In genomic region chr7:63913724-63914692, GRCm38 (mm10) we compare ENCODE assay signal across 10 mouse cellular contexts. TPM values are rescaled to one million over a fixed set of nuclear protein-coding genes. Genes with fewer than 3 reads are reported as not detected.
DNase-seq lines count a peak whose midpoint lies in the region; ATAC-seq and TF ChIP-seq lines count a peak whose summit lies in the region.
"Had no signal": no experiment of that assay in that cellular context is flagged by ENCODE, and none has a peak within 500 bp of the region (broad histone marks: within the 10 kb centered on the region; RNA-seq: fewer than 3 reads in every experiment).

No protein-coding gene starts in this region.

- ATAC-seq in liver, postnatal 0 days: no peak

- intact Hi-C loops in heart, postnatal 10 days (cut with DNase I): no loop called here

- no peak for TF ChIP-seq CTCF in spleen, adult 2 months (IDR thresholded peaks at IDR 0.05; ENCODE audit: extremely low read depth, insufficient read depth, insufficient read length, insufficient replicate concordance)
- TF ChIP-seq CTCF in liver, postnatal 0 days (IDR thresholded peaks at IDR 0.05; ENCODE audit: low read depth): no peak

- H3K4me3 ChIP-seq in heart, embryonic 10.5 days: no peak overlapping the region
- H3K4me3 ChIP-seq in spleen, adult 2 months (ENCODE audit: extremely low read depth, insufficient read depth, insufficient read length): no peak overlapping the region
- no peak overlapping the region for H3K4me3 ChIP-seq in liver, postnatal 0 days (ENCODE audit: low read depth, low read length)

- 0 out of 2 replicates have a peak, but pooled peaks cover 5% of the 10 kb centered on the region for H3K36me3 ChIP-seq in heart, embryonic 10.5 days
- no peaks in the 10 kb centered on the region for H3K36me3 ChIP-seq in spleen, adult 2 months (ENCODE audit: control insufficient read depth, insufficient read depth, low read length)
- peaks cover 7% of the 10 kb centered on the region; the same call in 1 of the 2 replicates for H3K36me3 ChIP-seq in liver, postnatal 0 days (replicated peaks; ENCODE audit: insufficient read depth, low read length)

- 28% methylated on average over 10 of the region's 10 CpGs for WGBS in heart, embryonic 10.5 days
- WGBS in spleen, adult 2 months: 53% methylated on average over 10 of the region's 10 CpGs
- 62% methylated on average over 10 of the region's 10 CpGs for WGBS in liver, postnatal 0 days (ENCODE audit: insufficient replicate concordance)

- no peak overlapping the region for H3K9ac ChIP-seq in liver, postnatal 0 days (replicated peaks)

- H3K27me3 ChIP-seq in heart, embryonic 10.5 days (ENCODE audit: insufficient read depth, poor library complexity, severe bottlenecking): no peaks in the 10 kb centered on the region
- no peaks in the 10 kb centered on the region for H3K27me3 ChIP-seq in spleen, adult 2 months (ENCODE audit: control insufficient read depth, insufficient read depth, low read length)
- H3K27me3 ChIP-seq in liver, postnatal 0 days (ENCODE audit: insufficient read depth, low read length): no peaks in the 10 kb centered on the region

- no peak overlapping the region for H3K4me2 ChIP-seq in liver, postnatal 0 days (ENCODE audit: low read depth, low read length)

- no peaks in the 10 kb centered on the region for H3K9me3 ChIP-seq in heart, embryonic 10.5 days
- H3K9me3 ChIP-seq in liver, postnatal 0 days (ENCODE audit: low read length): no peaks in the 10 kb centered on the region

- H3K4me1 ChIP-seq in heart, embryonic 10.5 days: peaks cover 83% of the 10 kb centered on the region
- H3K4me1 ChIP-seq in spleen, adult 2 months (ENCODE audit: control insufficient read depth, insufficient read depth, insufficient read length): peaks cover 64% of the 10 kb centered on the region; the same call in 1 of the 2 replicates
- peaks cover 92% of the 10 kb centered on the region for H3K4me1 ChIP-seq in liver, postnatal 0 days (ENCODE audit: insufficient read depth)

- peak overlapping the region; percentile 81 for H3K27ac ChIP-seq in heart, embryonic 10.5 days
- peak overlapping the region; percentile 60 for H3K27ac ChIP-seq in spleen, adult 2 months (ENCODE audit: insufficient read depth, low read length)
- peak overlapping the region; percentile 99 for H3K27ac ChIP-seq in liver, postnatal 0 days (ENCODE audit: low read depth)

- DNase-seq in heart, embryonic 10.5 days (ENCODE audit: low spot score): no peak
- no peak for DNase-seq in heart, postnatal 10 days
- no peak for DNase-seq in spleen, adult 2 months (ENCODE audit: low read depth in 1 of 2, low spot score in 2 of 2)
- DNase-seq in spleen, adult 18-20 months: no peak
- DNase-seq in liver, postnatal 0 days: no peak
- no peak for DNase-seq in thymus, postnatal 4 days
- DNase-seq in retina, postnatal 1 day: no peak
- DNase-seq in frontal cortex, postnatal 14 days (ENCODE audit: low spot score in 2 of 2): no peak
- DNase-seq: adrenal gland, postnatal 10 days; layer of hippocampus, postnatal 36 days had no signal

- no peak for TF ChIP-seq EP300 in liver, postnatal 0 days (IDR thresholded peaks at IDR 0.05; ENCODE audit: low read depth)

- TF ChIP-seq POLR2A in spleen, adult 2 months (IDR thresholded peaks at IDR 0.05; ENCODE audit: low read depth, low read length): no peak

RNA-seq across cellular contexts. Expression of gene E030018B13Rik, which starts 2.6 kb away (rescaled TPM):
- 0.18 TPM in 1 of 2 replicates, not detected in the other for polyA plus RNA-seq in heart, embryonic 10.5 days (2016; fragmentation: Nextera tagmentation; extraction: Ambion mirVana)
- total RNA-seq in heart, postnatal 10 days (2021): not detected
- not detected in 2 replicates for polyA plus RNA-seq in spleen, adult 2 months (2012; rRNA removed)
- polyA plus RNA-seq in liver, postnatal 0 days (2015; fragmentation: Nextera tagmentation; extraction: Ambion mirVana): 0.14 TPM in 1 of 2 replicates, not detected in the other
- total RNA-seq: adrenal gland, postnatal 10 days; layer of hippocampus, postnatal 36 days had no signal

RNA-seq across cellular contexts. Expression of gene Klf13, which starts 24.7 kb away (rescaled TPM):
- polyA plus RNA-seq in heart, embryonic 10.5 days (2016; fragmentation: Nextera tagmentation; extraction: Ambion mirVana): 17.3 and 18.3 TPM in 2 replicates
- total RNA-seq in heart, postnatal 10 days (2021): 10 to 100 TPM; 63.9 to 96.0 TPM
- polyA plus RNA-seq in spleen, adult 2 months (2012; rRNA removed): 72.0 and 89.0 TPM in 2 replicates
- polyA plus RNA-seq in liver, postnatal 0 days (2015; fragmentation: Nextera tagmentation; extraction: Ambion mirVana): 25.5 and 25.7 TPM in 2 replicates
